Mouse (Mus musculus): ENCODE data around the gene Zfp524. TPM values are rescaled to one million over a fixed set of nuclear protein-coding genes. Genes with fewer than 3 reads are reported as not detected.
A peak's percentile ranks its signal among the peaks of the same experiment; 100 is the strongest.

Zfp524 gene
- total and polyA plus RNA-seq, 3 experiments = 8.7 to 17.7 (median 9.2) TPM

GRCm38 (mm10) chr7:5060239-5060731 lies 46.1 kb downstream of the Zfp524 start:
- peaks cover 13% of the 10 kb centered on the region for H3K36me3 ChIP-seq (ENCODE audit: control insufficient read depth, insufficient read depth, low read length)
- peak overlapping the region; percentile 100 for H3K27ac ChIP-seq
- intact Hi-C loops (cut with DNase I) = loop anchor here (2.0 to 10.0 kb wide), 3 partner anchors 67 to 375 kb away; partner anchors contain the start of genes Hspbp1 and Kmt5c
- H3K9ac ChIP-seq (ENCODE audit: low read depth, low read length) = peak overlapping the region; percentile 46
- no peaks in the 10 kb centered on the region; the same call in 1 of the 2 replicates for H3K79me2 ChIP-seq (replicated peaks; ENCODE audit: control insufficient read depth, insufficient read depth, low read length)
- TF ChIP-seq POLR2A (IDR thresholded peaks at IDR 0.05; ENCODE audit: insufficient read depth, low read depth, low read length) (no peak), CTCF (IDR thresholded peaks at IDR 0.05) (peak; percentile 82), EP300 (IDR thresholded peaks at IDR 0.05; ENCODE audit: insufficient read depth, low read depth, low read length) (peak; percentile 85)
- peaks cover 4% of the 10 kb centered on the region for H3K4me1 ChIP-seq (ENCODE audit: control insufficient read depth, insufficient read depth, low read length)
- peak; percentile 79 to 84 for DNase-seq
- peak overlapping the region; percentile 93 for H3K4me3 ChIP-seq
- H3K27me3 ChIP-seq (ENCODE audit: control insufficient read depth, insufficient read depth, low read length) = peaks cover 8% of the 10 kb centered on the region
- 3% methylated on average over 27 of the region's 27 CpGs for WGBS

DNA sequence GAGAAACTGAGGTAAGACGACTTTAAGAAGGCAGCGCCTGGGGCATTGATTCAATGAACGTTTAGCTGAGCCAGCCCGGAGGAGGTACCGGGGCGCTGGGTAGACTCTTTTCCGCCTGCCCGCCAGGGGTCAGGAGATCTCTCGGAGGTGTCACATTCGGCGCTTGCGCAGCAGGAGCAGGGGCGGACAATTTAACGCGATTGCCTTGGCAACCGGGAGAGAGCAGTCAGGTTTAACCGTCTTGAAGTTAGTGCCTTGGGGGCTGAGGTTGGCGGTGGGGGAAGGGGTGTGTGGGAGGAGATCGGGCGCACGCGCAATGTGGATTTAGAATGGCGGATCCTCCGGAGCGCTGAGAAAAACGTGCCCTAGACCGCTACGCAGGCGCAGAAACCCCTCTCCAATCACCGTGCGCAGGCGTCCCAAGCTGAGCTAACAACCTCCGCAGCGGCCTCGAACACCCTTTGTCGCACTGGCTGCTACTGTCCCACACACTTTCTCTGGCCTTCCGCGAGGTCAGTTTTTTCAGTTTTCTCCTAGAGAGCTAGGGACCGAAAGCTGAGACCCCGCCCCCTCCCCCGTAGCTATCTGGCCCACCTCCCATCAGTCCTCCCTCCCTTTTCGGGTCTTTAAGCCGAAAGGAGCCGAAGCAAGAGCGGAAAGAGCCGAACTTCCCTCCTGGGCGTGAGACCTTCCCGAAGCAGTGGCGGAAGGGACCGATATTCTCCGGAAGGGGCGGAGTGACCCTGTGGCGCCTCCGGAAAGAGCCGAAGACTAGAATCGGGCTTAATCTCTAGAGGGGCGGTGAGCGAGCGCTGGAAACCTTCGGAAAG lies 46.9 kb downstream of the Zfp524 start:
- H3K27ac ChIP-seq = peak overlapping the region; percentile 100
- intact Hi-C loops (cut with DNase I) = loop anchor here (2.0 to 10.0 kb wide), 3 partner anchors 66 to 376 kb away; partner anchors contain the start of genes Hspbp1 and Kmt5c

GRCm38 (mm10) chr7:5061774-5062359 lies 47.7 kb downstream of the Zfp524 start, which contains the start of gene U2af2:
U2af2 (plus strand) TSS chr7:5062143.
- peak; percentile 95 to 96 for DNase-seq
- Histone ChIP-seq H3K4me3 (peak within 1 kb of the TSS; percentile 93), H3K4me1 (ENCODE audit: control insufficient read depth, insufficient read depth, low read length) (peaks cover 6% of the 10 kb centered on the region), H3K27ac (peak within 1 kb of the TSS; percentile 100), H3K27me3 (ENCODE audit: control insufficient read depth, insufficient read depth, low read length) (peaks cover 2% of the 10 kb centered on the region), H3K9ac (ENCODE audit: low read depth, low read length) (peak within 1 kb of the TSS; percentile 90), H3K36me3 (ENCODE audit: control insufficient read depth, insufficient read depth, low read length) (peaks cover 16% of the 10 kb centered on the region), H3K79me2 (replicated peaks; ENCODE audit: control insufficient read depth, insufficient read depth, low read length) (peaks cover 5% of the 10 kb centered on the region)
- TF ChIP-seq CTCF (IDR thresholded peaks at IDR 0.05) = no peak
- TF ChIP-seq EP300 (IDR thresholded peaks at IDR 0.05; ENCODE audit: insufficient read depth, low read depth, low read length) = no peak
- peak; percentile 68; the same call in 1 of the 2 replicates for TF ChIP-seq POLR2A (IDR thresholded peaks at IDR 0.05; ENCODE audit: insufficient read depth, low read depth, low read length)
- WGBS = under 1% methylated on average over 56 of the region's 65 CpGs
- intact Hi-C loops (cut with DNase I) = loop anchor here (1.0 to 10.0 kb wide), 4 partner anchors 47 to 377 kb away; partner anchors contain the start of genes Gm44973, Hspbp1 and Kmt5c

More for the DNA sequence above, 46.9 kb downstream of the Zfp524 start:
- H3K4me3 ChIP-seq = peak overlapping the region; percentile 93
- peak; percentile 97 to 98 for DNase-seq
- WGBS = under 1% methylated on average over 60 of the region's 60 CpGs
- H3K36me3 ChIP-seq (ENCODE audit: control insufficient read depth, insufficient read depth, low read length) = peaks cover 13% of the 10 kb centered on the region
- TF ChIP-seq POLR2A (IDR thresholded peaks at IDR 0.05; ENCODE audit: insufficient read depth, low read depth, low read length) (peak; percentile 37), CTCF (IDR thresholded peaks at IDR 0.05) (peak; percentile 78), EP300 (IDR thresholded peaks at IDR 0.05; ENCODE audit: insufficient read depth, low read depth, low read length) (no peak)
- H3K79me2 ChIP-seq (replicated peaks; ENCODE audit: control insufficient read depth, insufficient read depth, low read length) = peaks cover 3% of the 10 kb centered on the region
- H3K9ac ChIP-seq (ENCODE audit: low read depth, low read length) = peak overlapping the region; percentile 88
- H3K4me1 ChIP-seq (ENCODE audit: control insufficient read depth, insufficient read depth, low read length) = peaks cover 4% of the 10 kb centered on the region
- H3K27me3 ChIP-seq (ENCODE audit: control insufficient read depth, insufficient read depth, low read length) = peaks cover 5% of the 10 kb centered on the region

- Histone ChIP-seq H3K4me3 (peak overlapping the region; percentile 93), H3K9ac (ENCODE audit: low read depth, low read length) (peak overlapping the region; percentile 90), H3K36me3 (ENCODE audit: control insufficient read depth, insufficient read depth, low read length) (peaks cover 16% of the 10 kb centered on the region), H3K79me2 (replicated peaks; ENCODE audit: control insufficient read depth, insufficient read depth, low read length) (peaks cover 6% of the 10 kb centered on the region), H3K4me1 (ENCODE audit: control insufficient read depth, insufficient read depth, low read length) (peaks cover 6% of the 10 kb centered on the region), H3K27ac (peak overlapping the region; percentile 100), H3K27me3 (ENCODE audit: control insufficient read depth, insufficient read depth, low read length) (no peaks in the 10 kb centered on the region; the same call in 1 of the 2 replicates)
- DNase-seq = no peak
- intact Hi-C loops (cut with DNase I) = loop anchor here (1.0 to 10.0 kb wide), 4 partner anchors 16 to 378 kb away; partner anchors contain the start of genes Gm44973, Hspbp1 and Kmt5c
- TF ChIP-seq POLR2A (IDR thresholded peaks at IDR 0.05; ENCODE audit: insufficient read depth, low read depth, low read length) (no peak; the same call in 1 of the 2 replicates), CTCF (IDR thresholded peaks at IDR 0.05) (no peak), EP300 (IDR thresholded peaks at IDR 0.05; ENCODE audit: insufficient read depth, low read depth, low read length) (no peak)
- 1% methylated on average over 50 of the region's 51 CpGs for WGBS
These were observed 48.3 kb downstream of the Zfp524 start for GRCm38 (mm10) chr7:5062360-5063001.

DNA sequence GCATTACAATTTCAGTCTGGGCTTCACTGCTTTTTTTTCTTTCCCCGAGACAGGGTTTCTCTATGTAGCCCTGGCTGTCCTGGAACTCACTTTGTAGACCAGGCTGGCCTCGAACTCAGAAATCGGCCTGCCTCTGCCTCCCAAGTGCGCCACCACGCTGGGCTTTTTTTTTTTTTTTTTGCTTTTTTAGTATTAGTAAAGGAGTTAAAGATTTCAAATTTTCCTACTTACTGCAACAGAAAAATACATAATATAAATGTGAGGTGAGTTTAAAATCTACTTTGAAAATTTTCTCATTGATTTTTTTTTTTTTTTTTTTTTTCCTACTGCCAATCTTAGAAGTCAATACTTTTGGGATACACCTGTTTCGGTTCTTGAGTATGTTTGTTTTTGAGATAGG lies 50.7 kb downstream of the Zfp524 start:
- Histone ChIP-seq H3K4me1 (ENCODE audit: control insufficient read depth, insufficient read depth, low read length) (peaks cover 6% of the 10 kb centered on the region), H3K9ac (ENCODE audit: low read depth, low read length) (no peak overlapping the region), H3K27ac (no peak overlapping the region), H3K36me3 (ENCODE audit: control insufficient read depth, insufficient read depth, low read length) (peaks cover 19% of the 10 kb centered on the region), H3K27me3 (ENCODE audit: control insufficient read depth, insufficient read depth, low read length) (no peaks in the 10 kb centered on the region), H3K79me2 (replicated peaks; ENCODE audit: control insufficient read depth, insufficient read depth, low read length) (peaks cover 7% of the 10 kb centered on the region), H3K4me3 (no peak overlapping the region)
- DNase-seq = no peak
- intact Hi-C loops (cut with DNase I) = loop anchor here (5.0 to 10.0 kb wide), 2 partner anchors 323 to 380 kb away; partner anchors contain the start of genes Hspbp1 and Kmt5c
- TF ChIP-seq CTCF (IDR thresholded peaks at IDR 0.05) (no peak), EP300 (IDR thresholded peaks at IDR 0.05; ENCODE audit: insufficient read depth, low read depth, low read length) (no peak), POLR2A (IDR thresholded peaks at IDR 0.05; ENCODE audit: insufficient read depth, low read depth, low read length) (no peak)
- 83% methylated on average over 6 of the region's 6 CpGs for WGBS

Other genes starting within 250 kb of the Zfp524 start
- gene Fam71e2, start 243.1 kb upstream of the Zfp524 start, total RNA-seq (2021) = not detected
- 0.09 and 0.35 TPM in 2 replicates for gene Fam71e2, start 243.1 kb upstream of the Zfp524 start, polyA plus RNA-seq (2012; rRNA removed)
- gene Il11, start 231.6 kb upstream of the Zfp524 start, total RNA-seq (2021) = not detected
- 0.15 TPM in 1 of 2 replicates, not detected in the other for gene Il11, start 231.6 kb upstream of the Zfp524 start, polyA plus RNA-seq (2012; rRNA removed)
- not detected for gene Tmem190, start 231.5 kb upstream of the Zfp524 start, total RNA-seq (2021)
- 0.29 TPM in 1 of 2 replicates, not detected in the other for gene Tmem190, start 231.5 kb upstream of the Zfp524 start, polyA plus RNA-seq (2012; rRNA removed)
- 1 to 10 TPM; 5.3 to 5.4 TPM for gene Tmem238, start 224.8 kb upstream of the Zfp524 start, total RNA-seq (2021)
- 2.2 and 4.3 TPM in 2 replicates for gene Tmem238, start 224.8 kb upstream of the Zfp524 start, polyA plus RNA-seq (2012; rRNA removed)
- 100 to 1,000 TPM; 492 to 575 TPM for gene Rpl28, start 221.5 kb upstream of the Zfp524 start, total RNA-seq (2021)
- gene Rpl28, start 221.5 kb upstream of the Zfp524 start, polyA plus RNA-seq (2012; rRNA removed) = 135 and 202 TPM in 2 replicates
- gene Ube2s, start 201.8 kb upstream of the Zfp524 start, total RNA-seq (2021) = 10 to 100 TPM; 85.1 to 99.1 TPM
- gene Ube2s, start 201.8 kb upstream of the Zfp524 start, polyA plus RNA-seq (2012; rRNA removed) = 167 and 265 TPM in 2 replicates
- under 1 TPM in 1 of 2 experiments, not detected in 1; 0.07 TPM for gene Shisa7, start 169.7 kb upstream of the Zfp524 start, total RNA-seq (2021)
- 0.09 and 0.12 TPM in 2 replicates for gene Shisa7, start 169.7 kb upstream of the Zfp524 start, polyA plus RNA-seq (2012; rRNA removed)
- 1 to 10 TPM; 3.5 to 3.8 TPM for gene Isoc2b, start 144.2 kb upstream of the Zfp524 start, total RNA-seq (2021)
- 10.0 and 10.3 TPM in 2 replicates for gene Isoc2b, start 144.2 kb upstream of the Zfp524 start, polyA plus RNA-seq (2012; rRNA removed)
- 10 to 100 TPM; 48.9 to 55.5 TPM for gene Isoc2a, start 137.3 kb upstream of the Zfp524 start, total RNA-seq (2021)
- 29.3 and 30.6 TPM in 2 replicates for gene Isoc2a, start 137.3 kb upstream of the Zfp524 start, polyA plus RNA-seq (2012; rRNA removed)
- gene Gm36210, start 107.9 kb upstream of the Zfp524 start, total RNA-seq (2021) = under 1 TPM in 1 of 2 experiments, not detected in 1; 0.18 TPM
- gene Gm36210, start 107.9 kb upstream of the Zfp524 start, polyA plus RNA-seq (2012; rRNA removed) = 0.20 and 0.29 TPM in 2 replicates
- gene Zfp628, start 99.2 kb upstream of the Zfp524 start, total RNA-seq (2021) = 1 to 10 TPM; 6.8 to 9.4 TPM
- gene Zfp628, start 99.2 kb upstream of the Zfp524 start, polyA plus RNA-seq (2012; rRNA removed) = 6.1 and 7.5 TPM in 2 replicates
- gene Nat14, start 92.4 kb upstream of the Zfp524 start, total RNA-seq (2021) = 1 to 10 TPM; 5.6 to 5.8 TPM
- 3.5 TPM in 2 replicates for gene Nat14, start 92.4 kb upstream of the Zfp524 start, polyA plus RNA-seq (2012; rRNA removed)
- gene Ssc5d, start 88.6 kb upstream of the Zfp524 start, total RNA-seq (2021) = 1 to 10 TPM; 1.7 to 2.9 TPM
- gene Ssc5d, start 88.6 kb upstream of the Zfp524 start, polyA plus RNA-seq (2012; rRNA removed) = 5.9 and 6.4 TPM in 2 replicates
- 10 to 100 TPM; 26.5 to 35.6 TPM for gene Sbk2, start 50.0 kb upstream of the Zfp524 start, total RNA-seq (2021)
- 85.0 and 119 TPM in 2 replicates for gene Sbk2, start 50.0 kb upstream of the Zfp524 start, polyA plus RNA-seq (2012; rRNA removed)
- gene Sbk3, start 43.2 kb upstream of the Zfp524 start, total RNA-seq (2021) = 10 to 100 TPM; 39.4 to 46.1 TPM
- gene Sbk3, start 43.2 kb upstream of the Zfp524 start, polyA plus RNA-seq (2012; rRNA removed) = 66.1 and 72.5 TPM in 2 replicates
- gene Zfp579, start 18.3 kb upstream of the Zfp524 start, total RNA-seq (2021) = 10 to 100 TPM; 12.3 to 14.0 TPM
- 51.8 and 70.2 TPM in 2 replicates for gene Zfp579, start 18.3 kb upstream of the Zfp524 start, polyA plus RNA-seq (2012; rRNA removed)
- gene Fiz1, start 282 bp downstream of the Zfp524 start, total RNA-seq (2021) = 10 to 100 TPM; 17.9 to 20.4 TPM
- gene Fiz1, start 282 bp downstream of the Zfp524 start, polyA plus RNA-seq (2012; rRNA removed) = 18.2 and 20.4 TPM in 2 replicates
- not detected for gene Gm44973, start 1.1 kb downstream of the Zfp524 start, total RNA-seq (2021)
- gene Gm44973, start 1.1 kb downstream of the Zfp524 start, polyA plus RNA-seq (2012; rRNA removed) = not detected in 2 replicates
- 10 to 100 TPM; 13.8 to 13.9 TPM for gene Zfp865, start 6.0 kb downstream of the Zfp524 start, total RNA-seq (2021)
- 13.5 and 16.9 TPM in 2 replicates for gene Zfp865, start 6.0 kb downstream of the Zfp524 start, polyA plus RNA-seq (2012; rRNA removed)
- under 1 TPM in 1 of 2 experiments, not detected in 1; 0.25 TPM for gene Ccdc106, start 6.1 kb downstream of the Zfp524 start, total RNA-seq (2021)
- 0.53 TPM in 1 of 2 replicates, not detected in the other for gene Ccdc106, start 6.1 kb downstream of the Zfp524 start, polyA plus RNA-seq (2012; rRNA removed)
- gene 4632433K11Rik, start 19.7 kb downstream of the Zfp524 start, total RNA-seq (2021) = not detected
- gene 4632433K11Rik, start 19.7 kb downstream of the Zfp524 start, polyA plus RNA-seq (2012; rRNA removed) = not detected in 2 replicates
- gene Zfp784, start 24.0 kb downstream of the Zfp524 start, total RNA-seq (2021) = 1 to 10 TPM; 5.0 to 5.6 TPM
- gene Zfp784, start 24.0 kb downstream of the Zfp524 start, polyA plus RNA-seq (2012; rRNA removed) = 6.7 and 7.0 TPM in 2 replicates
- 1 to 10 TPM; 3.4 to 4.4 TPM for gene Zfp580, start 37.1 kb downstream of the Zfp524 start, total RNA-seq (2021)
- gene Zfp580, start 37.1 kb downstream of the Zfp524 start, polyA plus RNA-seq (2012; rRNA removed) = 7.4 and 12.7 TPM in 2 replicates
- gene U2af2, start 47.7 kb downstream of the Zfp524 start, total RNA-seq (2021) = 10 to 100 TPM; 65.6 to 68.5 TPM
- 84.4 and 118 TPM in 2 replicates for gene U2af2, start 47.7 kb downstream of the Zfp524 start, polyA plus RNA-seq (2012; rRNA removed)
- 100 to 1,000 TPM; 160 to 192 TPM for gene Epn1, start 65.8 kb downstream of the Zfp524 start, total RNA-seq (2021)
- gene Epn1, start 65.8 kb downstream of the Zfp524 start, polyA plus RNA-seq (2012; rRNA removed) = 174 and 181 TPM in 2 replicates
- gene Rfpl4, start 102.5 kb downstream of the Zfp524 start, total RNA-seq (2021) = not detected
- not detected in 2 replicates for gene Rfpl4, start 102.5 kb downstream of the Zfp524 start, polyA plus RNA-seq (2012; rRNA removed)
- gene Rasl2-9, start 111.5 kb downstream of the Zfp524 start, total RNA-seq (2021) = 1 to 10 TPM; 6.2 to 8.1 TPM
- gene Rasl2-9, start 111.5 kb downstream of the Zfp524 start, polyA plus RNA-seq (2012; rRNA removed) = 3.9 and 5.7 TPM in 2 replicates
- gene Vmn1r55, start 135.3 kb downstream of the Zfp524 start, total RNA-seq (2021) = not detected
- gene Vmn1r55, start 135.3 kb downstream of the Zfp524 start, polyA plus RNA-seq (2012; rRNA removed) = not detected in 2 replicates
- gene Vmn1r56, start 182.3 kb downstream of the Zfp524 start, total RNA-seq (2021) = not detected
- not detected in 2 replicates for gene Vmn1r56, start 182.3 kb downstream of the Zfp524 start, polyA plus RNA-seq (2012; rRNA removed)
- gene Vmn1r57, start 204.1 kb downstream of the Zfp524 start, total RNA-seq (2021) = not detected
- gene Vmn1r57, start 204.1 kb downstream of the Zfp524 start, polyA plus RNA-seq (2012; rRNA removed) = not detected in 2 replicates

Measured in heart, adult 2 months (tissue).